Mouse (Mus musculus): ENCODE results near the gene Swi5.

Gene Swi5

GRCm38 (mm10) chr2:32258887-32259533, 28.9 kb downstream of the Swi5 start:
- DNase-seq: peak; percentile 79

GRCm38 (mm10) chr2:32256273-32256672, 31.6 kb downstream of the Swi5 start:
- no peak for DNase-seq

GRCm38 (mm10) chr2:32254563-32254962, 33.3 kb downstream of the Swi5 start:
- DNase-seq: no peak

GRCm38 (mm10) chr2:32253352-32253751, 34.5 kb downstream of the Swi5 start:
- DNase-seq: no peak

GRCm38 (mm10) chr2:32252658-32253057, 35.2 kb downstream of the Swi5 start:
- DNase-seq: no peak

- DNase-seq: peak; percentile 38
Measured at GRCm38 (mm10) chr2:32251791-32252527, 35.9 kb downstream of the Swi5 start.

- peak; percentile 42 for DNase-seq
Measured at GRCm38 (mm10) chr2:32248377-32249361, 39.2 kb downstream of the Swi5 start.

- no peak for DNase-seq
Measured at GRCm38 (mm10) chr2:32246741-32247140, 41.1 kb downstream of the Swi5 start.

- DNase-seq: no peak
Measured at GRCm38 (mm10) chr2:32242986-32243385, 44.9 kb downstream of the Swi5 start.

- DNase-seq: no peak
Measured at GRCm38 (mm10) chr2:32240591-32240990, 47.3 kb downstream of the Swi5 start.

GRCm38 (mm10) chr2:32238708-32239435, 49.0 kb downstream of the Swi5 start:
- DNase-seq: no peak

GRCm38 (mm10) chr2:32237571-32237970, 50.3 kb downstream of the Swi5 start:
- DNase-seq: no peak

- peak; percentile 65 for DNase-seq
Measured at GRCm38 (mm10) chr2:32236760-32237487, 51.0 kb downstream of the Swi5 start.

GRCm38 (mm10) chr2:32235886-32236759, 51.8 kb downstream of the Swi5 start, which contains the start of gene Pomt1:
Gene Pomt1, plus strand, starts transcription at chr2:32236590.
- DNase-seq: peak; percentile 90

- DNase-seq: no peak
Measured at GRCm38 (mm10) chr2:32235433-32235832, 52.4 kb downstream of the Swi5 start.
